Mouse (Mus musculus) heart, embryonic 13.5 days (tissue): ENCODE results near the gene Edrf1. TPM values are rescaled to one million over a fixed set of nuclear protein-coding genes. Genes with fewer than 3 reads are reported as not detected.
A peak's percentile ranks its signal among the peaks of the same experiment; 100 is the strongest.

Source experiments
- ATAC-seq: fragments of 200-750 bp; cut with Nextera tagmentation; 2 replicates; pipeline ENCODE4 v1.8.0; 2017; ENCODE audit warnings: moderate TSS enrichment; ENCODE audit not compliant: insufficient number of reproducible peaks, low FRiP score, low TSS enrichment; ENCODE audit errors: extremely low read depth
- H3K27ac ChIP-seq: fragments of 300-500 bp; sonication (generic); replicated peaks from 2 replicates; pipeline ENCODE4 v1.5.1; 2015; ENCODE audit warnings: moderate library complexity, mild to moderate bottlenecking, inconsistent platforms
- H3K27me3 ChIP-seq: fragments of 300-500 bp; sonication (generic); replicated peaks from 2 replicates; pipeline ENCODE4 v1.6.1; 2015; ENCODE audit warnings: mild to moderate bottlenecking, inconsistent platforms
- H3K36me3 ChIP-seq: fragments of 300-500 bp; sonication (generic); 2 replicates; pipeline ENCODE4 v1.6.1; 2015; ENCODE audit warnings: mild to moderate bottlenecking, inconsistent platforms
- H3K4me1 ChIP-seq: fragments of 300-500 bp; sonication (generic); 2 replicates; pipeline ENCODE4 v1.6.1; 2015; ENCODE audit warnings: inconsistent platforms
- H3K4me2 ChIP-seq: fragments of 300-500 bp; sonication (generic); 2 replicates; pipeline ENCODE4 v1.6.1; 2015; ENCODE audit warnings: inconsistent platforms, mild to moderate bottlenecking, moderate library complexity
- H3K4me3 ChIP-seq: fragments of 300-500 bp; sonication (generic); 2 replicates; pipeline ENCODE4 v1.5.1; 2015; ENCODE audit warnings: moderate library complexity, mild to moderate bottlenecking, inconsistent platforms
- H3K9ac ChIP-seq: fragments of 300-500 bp; sonication (generic); 2 replicates; pipeline ENCODE4 v1.6.1; 2015; ENCODE audit warnings: inconsistent platforms, mild to moderate bottlenecking, moderate library complexity
- H3K9me3 ChIP-seq: fragments of 300-500 bp; sonication (generic); 2 replicates; pipeline ENCODE4 v1.6.1; 2016; ENCODE audit warnings: inconsistent platforms
- WGBS: fragments of 180-500 bp; shearing (Covaris S2); methylation state at CpG from one replicate; pipeline ENCODE4 v1.1.7; 2015; ENCODE audit warnings: mixed read lengths; 5-methylcytosine and 5-hydroxymethylcytosine counted together
- polyA plus RNA-seq: library from polyadenylated mRNA; unstranded; fragments of >200 nt; fragmentation: Nextera tagmentation; extraction: Ambion mirVana; gene quantifications from 2 replicates; pipeline ENCODE4 v1.2.1, GENCODE M21; 2015

Gene Edrf1
- polyA plus RNA-seq, 1 experiment from 2014 or later = 11.7 TPM

- H3K4me2 ChIP-seq = no peak overlapping the region
- no peaks in the 10 kb centered on the region for H3K9me3 ChIP-seq
- WGBS = 77% methylated on average over 2 of the region's 2 CpGs
- no peak for ATAC-seq
- H3K36me3 ChIP-seq = no peaks in the 10 kb centered on the region
- no peaks in the 10 kb centered on the region for H3K4me1 ChIP-seq
- H3K9ac ChIP-seq = no peak overlapping the region
- no peak overlapping the region for H3K27ac ChIP-seq
- H3K27me3 ChIP-seq = no peaks in the 10 kb centered on the region
- no peak overlapping the region for H3K4me3 ChIP-seq
These were observed 24.4 kb upstream of the Edrf1 start for GRCm38 (mm10) chr7:133612981-133613380.

DNA sequence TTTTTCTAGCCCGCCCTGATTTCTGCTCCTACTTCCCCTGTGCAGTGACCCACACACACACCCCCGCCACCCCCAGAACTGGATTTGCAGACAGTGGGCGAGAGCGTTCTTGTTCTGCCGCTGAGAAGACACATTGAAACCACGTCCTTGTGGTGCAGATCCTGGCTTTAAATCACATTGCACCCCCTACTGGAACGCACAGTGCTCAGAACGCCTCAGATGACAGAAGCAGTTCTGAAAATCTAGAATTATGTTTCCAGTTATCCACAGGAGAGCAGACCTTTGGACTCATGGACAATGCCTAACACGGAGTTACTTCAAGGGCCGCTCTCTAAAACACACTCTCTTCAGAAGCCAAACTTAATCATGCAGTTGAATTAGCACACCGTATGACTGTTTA is 16.6 kb upstream of the Edrf1 start:
- Histone ChIP-seq H3K9ac (no peak overlapping the region), H3K4me2 (no peak overlapping the region), H3K27me3 (no peaks in the 10 kb centered on the region), H3K36me3 (no peaks in the 10 kb centered on the region), H3K27ac (no peak overlapping the region), H3K9me3 (no peaks in the 10 kb centered on the region), H3K4me1 (no peaks in the 10 kb centered on the region), H3K4me3 (no peak overlapping the region)
- 55% methylated on average over 11 of the region's 11 CpGs for WGBS
- no peak for ATAC-seq

DNA sequence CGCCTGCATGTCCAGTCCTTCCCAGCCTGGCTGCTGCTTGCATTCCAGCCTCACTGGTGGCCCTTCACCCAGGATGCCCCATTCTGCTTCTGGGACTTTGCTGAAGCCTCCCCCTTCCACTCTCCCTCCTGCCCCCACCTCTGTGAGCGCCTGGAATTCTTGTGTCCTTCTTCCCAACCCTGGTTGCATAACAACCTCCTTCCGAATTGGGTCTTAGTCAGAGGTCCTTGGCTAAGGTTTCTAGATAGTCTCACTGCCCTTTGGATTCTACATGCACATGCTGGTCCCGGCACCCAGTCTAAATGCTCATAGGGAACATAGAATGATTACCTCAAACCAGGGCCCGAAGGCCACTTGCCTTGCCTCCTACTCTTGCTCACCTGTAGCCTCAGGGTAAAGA is 14.1 kb upstream of the Edrf1 start:
- H3K27ac ChIP-seq = no peak overlapping the region
- H3K4me1 ChIP-seq = no peaks in the 10 kb centered on the region
- no peak overlapping the region for H3K4me3 ChIP-seq
- H3K27me3 ChIP-seq = no peaks in the 10 kb centered on the region
- no peak for ATAC-seq
- H3K36me3 ChIP-seq = no peaks in the 10 kb centered on the region
- no peaks in the 10 kb centered on the region for H3K9me3 ChIP-seq
- no peak overlapping the region for H3K9ac ChIP-seq
- H3K4me2 ChIP-seq = no peak overlapping the region
- 71% methylated on average over 5 of the region's 5 CpGs for WGBS

GRCm38 (mm10) chr7:133627184-133627936 is 10.0 kb upstream of the Edrf1 start:
- no peak overlapping the region for H3K4me2 ChIP-seq
- no peaks in the 10 kb centered on the region for H3K4me1 ChIP-seq
- H3K27me3 ChIP-seq = 0 out of 2 replicates have a peak, but pooled peaks cover 3% of the 10 kb centered on the region
- H3K9me3 ChIP-seq = no peaks in the 10 kb centered on the region
- ATAC-seq = no peak
- H3K36me3 ChIP-seq = no peaks in the 10 kb centered on the region
- no peak overlapping the region for H3K27ac ChIP-seq
- H3K9ac ChIP-seq = no peak overlapping the region
- WGBS = 57% methylated on average over 14 of the region's 14 CpGs
- H3K4me3 ChIP-seq = no peak overlapping the region

DNA sequence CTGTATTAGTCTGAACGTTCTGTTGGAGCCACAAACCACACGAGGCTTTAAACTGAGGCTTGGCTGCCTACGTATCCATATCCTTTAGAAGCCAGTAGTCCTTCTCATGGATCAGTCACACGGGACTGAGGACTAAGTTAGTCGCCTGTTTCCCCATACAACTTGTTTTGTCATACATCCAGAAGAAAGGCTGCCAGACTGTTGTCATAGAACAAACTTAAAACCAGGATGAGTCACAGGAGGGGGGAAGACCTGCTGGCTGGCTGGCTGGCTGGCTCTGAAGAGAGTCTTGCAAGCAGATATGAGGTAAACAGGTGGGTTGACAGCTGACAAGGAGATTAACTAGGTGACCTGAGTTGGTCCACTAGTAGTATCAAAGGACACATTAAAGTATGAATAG is 6.5 kb upstream of the Edrf1 start:
- Histone ChIP-seq H3K36me3 (no peaks in the 10 kb centered on the region), H3K4me2 (no peak overlapping the region), H3K27ac (no peak overlapping the region), H3K4me3 (no peak overlapping the region), H3K27me3 (0 out of 2 replicates have a peak, but pooled peaks cover 3% of the 10 kb centered on the region), H3K4me1 (no peaks in the 10 kb centered on the region), H3K9me3 (no peaks in the 10 kb centered on the region), H3K9ac (no peak overlapping the region)
- WGBS = 65% methylated on average over 5 of the region's 5 CpGs
- no peak for ATAC-seq

- 24% methylated on average over 2 of the region's 2 CpGs for WGBS
- H3K4me2 ChIP-seq = no peak overlapping the region
These were observed 4.9 kb upstream of the Edrf1 start for GRCm38 (mm10) chr7:133632476-133632875.

GRCm38 (mm10) chr7:133634932-133635650 is 2.3 kb upstream of the Edrf1 start:
- Histone ChIP-seq H3K9ac (no peak overlapping the region), H3K36me3 (peaks cover 13% of the 10 kb centered on the region), H3K27me3 (no peaks in the 10 kb centered on the region), H3K27ac (no peak overlapping the region), H3K9me3 (no peaks in the 10 kb centered on the region), H3K4me1 (peaks cover 11% of the 10 kb centered on the region), H3K4me3 (no peak overlapping the region), H3K4me2 (no peak overlapping the region)
- no peak for ATAC-seq
- 52% methylated on average over 10 of the region's 12 CpGs for WGBS

More at GRCm38 (mm10) chr7:133632476-133632875, 4.9 kb upstream of the Edrf1 start:
- no peak overlapping the region for H3K27ac ChIP-seq
- no peaks in the 10 kb centered on the region for H3K9me3 ChIP-seq
- ATAC-seq = no peak
- no peak overlapping the region for H3K4me3 ChIP-seq
- 0 out of 2 replicates have a peak, but pooled peaks cover 3% of the 10 kb centered on the region for H3K27me3 ChIP-seq
- no peaks in the 10 kb centered on the region for H3K4me1 ChIP-seq
- no peaks in the 10 kb centered on the region for H3K36me3 ChIP-seq
- H3K9ac ChIP-seq = no peak overlapping the region

DNA sequence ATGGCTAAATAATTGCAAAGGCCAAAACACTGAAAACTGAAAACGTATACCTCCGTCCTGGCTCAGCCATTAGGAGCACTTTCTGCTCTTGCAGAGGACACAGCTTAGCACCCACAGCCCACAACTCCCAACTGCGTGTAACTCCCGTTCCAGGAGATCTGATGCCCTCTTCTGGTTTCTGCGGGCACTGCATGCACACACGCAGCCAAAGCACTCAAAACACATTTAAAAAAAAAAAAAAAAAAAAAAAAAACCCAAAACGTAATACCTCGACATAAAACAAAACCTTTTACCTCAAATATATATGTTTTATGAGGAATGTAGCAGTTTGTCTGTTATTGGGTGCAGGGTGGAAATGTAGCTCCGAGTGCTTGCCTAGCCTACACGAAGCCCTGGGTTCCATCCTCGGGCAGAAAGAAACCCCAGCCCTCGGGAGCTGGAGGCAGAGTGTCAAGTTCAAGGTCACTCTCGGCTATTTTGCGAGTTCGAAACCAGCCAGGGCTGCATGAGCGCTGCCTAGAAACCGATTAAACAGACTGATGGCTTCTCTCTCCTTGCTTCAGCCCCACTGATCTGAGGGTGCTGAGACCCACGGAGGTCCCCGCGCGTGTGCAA is 498 bp upstream of the Edrf1 start:
- Histone ChIP-seq H3K4me3 (peak overlapping the region; percentile 97), H3K36me3 (peaks cover 27% of the 10 kb centered on the region), H3K27ac (peak overlapping the region; percentile 90), H3K4me2 (peak overlapping the region; percentile 95), H3K9ac (peak overlapping the region; percentile 98), H3K27me3 (no peaks in the 10 kb centered on the region), H3K4me1 (peaks cover 11% of the 10 kb centered on the region), H3K9me3 (no peaks in the 10 kb centered on the region)
- ATAC-seq = 0 out of 2 replicates have a peak, but pooled peaks have one; percentile 2
- 3% methylated on average over 21 of the region's 21 CpGs for WGBS

DNA sequence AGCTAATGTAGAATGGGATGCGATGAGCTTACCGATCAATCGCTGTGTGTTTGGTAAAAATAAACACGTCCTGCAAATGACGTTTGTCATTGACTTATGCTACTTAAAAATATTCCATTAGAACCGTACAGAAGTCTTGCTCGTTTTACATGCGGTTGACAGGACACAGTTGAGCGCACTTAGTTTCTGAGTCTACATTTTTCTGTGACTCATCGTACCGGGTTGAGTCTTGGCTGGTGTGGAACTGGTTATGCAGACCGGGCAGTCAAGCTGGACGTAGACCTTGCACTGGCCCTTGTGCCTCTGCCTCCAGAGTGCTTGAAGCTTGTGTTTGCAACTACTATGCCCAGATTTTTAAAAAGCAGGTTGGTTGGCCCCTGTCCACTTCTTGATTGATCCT is 963 bp downstream of the Edrf1 start:
- Histone ChIP-seq H3K9ac (peak overlapping the region; percentile 98), H3K4me2 (peak overlapping the region; percentile 95), H3K27ac (peak overlapping the region; percentile 90), H3K36me3 (peaks cover 42% of the 10 kb centered on the region), H3K27me3 (no peaks in the 10 kb centered on the region), H3K4me3 (peak overlapping the region; percentile 97), H3K4me1 (peaks cover 11% of the 10 kb centered on the region), H3K9me3 (no peaks in the 10 kb centered on the region)
- no peak for ATAC-seq
- 7% methylated on average over 13 of the region's 13 CpGs for WGBS

DNA sequence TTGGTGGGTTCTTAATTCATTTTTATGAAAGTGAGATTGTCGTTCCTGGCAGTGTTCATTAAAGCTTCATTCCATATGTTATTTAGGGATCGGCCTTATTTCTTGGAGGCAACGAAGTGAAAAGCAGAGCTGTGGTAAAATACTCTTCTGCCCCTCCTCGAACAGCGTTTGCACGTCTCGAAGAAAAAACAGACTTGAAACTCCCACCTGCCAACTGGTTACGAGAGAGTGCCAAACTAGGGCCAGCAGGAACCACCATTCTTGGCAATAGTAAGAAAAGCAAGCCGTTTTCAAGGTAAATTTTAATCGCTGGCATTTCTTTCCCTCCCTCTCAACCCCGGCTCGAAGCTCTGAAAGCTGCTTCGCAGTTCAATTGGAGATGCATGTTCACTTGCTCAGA is 1.5 kb downstream of the Edrf1 start:
- Histone ChIP-seq H3K4me1 (peaks cover 11% of the 10 kb centered on the region), H3K4me3 (peak overlapping the region; percentile 97), H3K9me3 (no peaks in the 10 kb centered on the region), H3K9ac (peak overlapping the region; percentile 98), H3K27ac (no peak overlapping the region), H3K36me3 (peaks cover 47% of the 10 kb centered on the region), H3K27me3 (no peaks in the 10 kb centered on the region), H3K4me2 (peak overlapping the region; percentile 95)
- no peak for ATAC-seq
- WGBS = 87% methylated on average over 13 of the region's 13 CpGs

DNA sequence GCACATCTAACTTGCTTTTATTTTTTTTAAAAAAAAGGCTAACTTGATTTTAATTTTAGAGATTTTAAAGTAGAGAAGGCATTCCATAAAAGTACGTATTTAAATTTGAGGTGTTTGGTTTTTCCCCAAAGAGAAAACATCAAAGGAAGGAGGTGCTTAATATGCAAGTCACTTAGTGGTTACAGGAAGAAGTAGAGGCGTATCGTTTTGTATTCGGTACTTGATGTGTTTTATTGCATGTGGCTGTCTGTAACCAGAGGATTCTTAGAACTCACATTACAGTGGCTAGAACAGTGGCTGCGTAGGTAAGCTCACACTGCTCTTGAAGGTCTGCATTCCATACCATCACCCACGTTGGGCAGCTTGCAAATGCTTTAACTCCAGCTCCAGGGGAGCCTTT is 8.4 kb downstream of the Edrf1 start:
- 91% methylated on average over 6 of the region's 6 CpGs for WGBS
- H3K4me1 ChIP-seq = no peaks in the 10 kb centered on the region
- ATAC-seq = no peak
- H3K4me3 ChIP-seq = no peak overlapping the region
- H3K4me2 ChIP-seq = no peak overlapping the region
- H3K9me3 ChIP-seq = no peaks in the 10 kb centered on the region
- no peak overlapping the region for H3K27ac ChIP-seq
- no peaks in the 10 kb centered on the region for H3K27me3 ChIP-seq
- H3K9ac ChIP-seq = no peak overlapping the region
- H3K36me3 ChIP-seq = peaks cover 96% of the 10 kb centered on the region
